Mouse (Mus musculus): ENCODE results near the gene Slc25a29. TPM values are rescaled to one million over a fixed set of nuclear protein-coding genes. Genes with fewer than 3 reads are reported as not detected.
"Not testable (repeated sequence)": the region's sequence is repeated elsewhere in the genome, so short reads cannot be mapped to it uniquely, and the experiment has no call there.

Gene Slc25a29
- polyA plus RNA-seq, 1 experiment from 2014 or later, result 9.7 TPM

GRCm38 (mm10) chr12:108855081-108855480 is 19.4 kb upstream of the Slc25a29 start:
- 90% methylated on average over 10 of the region's 10 CpGs for WGBS

GRCm38 (mm10) chr12:108852822-108853221 is 17.1 kb upstream of the Slc25a29 start:
- 87% methylated on average over 8 of the region's 8 CpGs for WGBS
- Histone ChIP-seq H3K36me3 (0 out of 2 replicates have a peak, but pooled peaks cover 2% of the 10 kb centered on the region), H3K27me3 (no peaks in the 10 kb centered on the region), H3K9ac (no peak overlapping the region), H3K27ac (no peak overlapping the region), H3K4me2 (no peak overlapping the region), H3K4me3 (replicated peaks) (no peak overlapping the region), H3K9me3 (replicated peaks) (no peaks in the 10 kb centered on the region), H3K4me1 (peaks cover 14% of the 10 kb centered on the region)
- ATAC-seq (replicated peaks; ENCODE audit: low FRiP score), result no peak

More at GRCm38 (mm10) chr12:108855081-108855480, 19.4 kb upstream of the Slc25a29 start:
- H3K4me3 ChIP-seq (replicated peaks), result no peak overlapping the region
- no peaks in the 10 kb centered on the region for H3K9me3 ChIP-seq (replicated peaks)
- H3K27me3 ChIP-seq, result no peaks in the 10 kb centered on the region
- ATAC-seq (replicated peaks; ENCODE audit: low FRiP score), result no peak
- H3K4me1 ChIP-seq, result peaks cover 19% of the 10 kb centered on the region
- H3K9ac ChIP-seq, result no peak overlapping the region
- H3K4me2 ChIP-seq, result no peak overlapping the region
- H3K36me3 ChIP-seq, result peaks cover 6% of the 10 kb centered on the region
- H3K27ac ChIP-seq, result no peak overlapping the region

- Histone ChIP-seq H3K4me2 (no peak overlapping the region), H3K9ac (no peak overlapping the region), H3K27me3 (no peaks in the 10 kb centered on the region), H3K4me3 (replicated peaks) (no peak overlapping the region), H3K4me1 (0 out of 2 replicates have a peak, but pooled peaks cover 2% of the 10 kb centered on the region), H3K36me3 (peaks cover 2% of the 10 kb centered on the region; the same call in 1 of the 2 replicates), H3K27ac (no peak overlapping the region), H3K9me3 (replicated peaks) (no peaks in the 10 kb centered on the region)
- no peak for ATAC-seq (replicated peaks; ENCODE audit: low FRiP score)
- WGBS, result 81% methylated on average over 8 of the region's 8 CpGs
Observed at GRCm38 (mm10) chr12:108850886-108851285, 15.2 kb upstream of the Slc25a29 start.

- Histone ChIP-seq H3K4me1 (0 out of 2 replicates have a peak, but pooled peaks cover 2% of the 10 kb centered on the region), H3K9me3 (replicated peaks) (no peaks in the 10 kb centered on the region), H3K4me2 (no peak overlapping the region), H3K36me3 (peaks cover 9% of the 10 kb centered on the region), H3K27ac (no peak overlapping the region), H3K4me3 (replicated peaks) (no peak overlapping the region), H3K9ac (no peak overlapping the region), H3K27me3 (no peaks in the 10 kb centered on the region)
- WGBS, result 38% methylated on average over 8 of the region's 8 CpGs
- ATAC-seq (replicated peaks; ENCODE audit: low FRiP score), result no peak
Observed at GRCm38 (mm10) chr12:108850129-108850528, 14.4 kb upstream of the Slc25a29 start.

GRCm38 (mm10) chr12:108849488-108850022 is 13.9 kb upstream of the Slc25a29 start:
- no peak for ATAC-seq (replicated peaks; ENCODE audit: low FRiP score)
- no peak overlapping the region for H3K9ac ChIP-seq
- H3K4me2 ChIP-seq, result no peak overlapping the region
- H3K4me1 ChIP-seq, result 0 out of 2 replicates have a peak, but pooled peaks cover 2% of the 10 kb centered on the region
- H3K36me3 ChIP-seq, result peaks cover 15% of the 10 kb centered on the region
- H3K9me3 ChIP-seq (replicated peaks), result no peaks in the 10 kb centered on the region
- no peak overlapping the region for H3K27ac ChIP-seq
- no peak overlapping the region for H3K4me3 ChIP-seq (replicated peaks)
- 79% methylated on average over 4 of the region's 4 CpGs for WGBS
- H3K27me3 ChIP-seq, result no peaks in the 10 kb centered on the region

- H3K4me3 ChIP-seq (replicated peaks); H3K9me3 ChIP-seq (replicated peaks); H3K4me2 ChIP-seq; H3K4me1 ChIP-seq; H3K27me3 ChIP-seq; H3K27ac ChIP-seq; ATAC-seq (replicated peaks; ENCODE audit: low FRiP score); H3K9ac ChIP-seq: not testable (repeated sequence)
- 82% methylated on average over 3 of the region's 3 CpGs for WGBS
- peaks cover 28% of the 10 kb centered on the region for H3K36me3 ChIP-seq
Observed at GRCm38 (mm10) chr12:108848033-108848432, 12.3 kb upstream of the Slc25a29 start.

GRCm38 (mm10) chr12:108842663-108843062 is 7.0 kb upstream of the Slc25a29 start:
- peaks cover 61% of the 10 kb centered on the region for H3K36me3 ChIP-seq
- no peak overlapping the region for H3K27ac ChIP-seq
- H3K4me1 ChIP-seq, result peaks cover 13% of the 10 kb centered on the region
- WGBS, result 89% methylated on average over 7 of the region's 7 CpGs
- H3K9ac ChIP-seq, result no peak overlapping the region
- no peak overlapping the region for H3K4me2 ChIP-seq
- no peak overlapping the region for H3K4me3 ChIP-seq (replicated peaks)
- ATAC-seq (replicated peaks; ENCODE audit: low FRiP score), result no peak
- no peaks in the 10 kb centered on the region for H3K27me3 ChIP-seq
- no peaks in the 10 kb centered on the region for H3K9me3 ChIP-seq (replicated peaks)

GRCm38 (mm10) chr12:108841181-108841580 is 5.5 kb upstream of the Slc25a29 start:
- ATAC-seq (replicated peaks; ENCODE audit: low FRiP score), result no peak
- H3K27me3 ChIP-seq, result no peaks in the 10 kb centered on the region
- no peak overlapping the region for H3K4me3 ChIP-seq (replicated peaks)
- no peak overlapping the region for H3K4me2 ChIP-seq
- 82% methylated on average over 6 of the region's 6 CpGs for whole genome bisulfite sequencing
- peaks cover 28% of the 10 kb centered on the region for H3K4me1 ChIP-seq
- H3K9me3 ChIP-seq (replicated peaks), result no peaks in the 10 kb centered on the region
- H3K27ac ChIP-seq, result peak overlapping the region; percentile 68
- peaks cover 61% of the 10 kb centered on the region for H3K36me3 ChIP-seq
- H3K9ac ChIP-seq, result no peak overlapping the region

GRCm38 (mm10) chr12:108836722-108837121 is 1.0 kb upstream of the Slc25a29 start:
- Histone ChIP-seq H3K4me2 (peak overlapping the region; percentile 76), H3K4me3 (replicated peaks) (peak overlapping the region; percentile 65), H3K27ac (peak overlapping the region; percentile 90), H3K4me1 (peaks cover 61% of the 10 kb centered on the region), H3K36me3 (peaks cover 21% of the 10 kb centered on the region), H3K9me3 (replicated peaks) (no peaks in the 10 kb centered on the region), H3K9ac (peak overlapping the region; percentile 68), H3K27me3 (no peaks in the 10 kb centered on the region)
- no peak for ATAC-seq (replicated peaks; ENCODE audit: low FRiP score)
- WGBS, result 42% methylated on average over 7 of the region's 7 CpGs

- no peak; the same call in 1 of the 2 replicates for ATAC-seq (replicated peaks; ENCODE audit: low FRiP score)
- H3K27ac ChIP-seq, result peak overlapping the region; percentile 73
- WGBS, result under 1% methylated on average over 48 of the region's 51 CpGs
- H3K27me3 ChIP-seq, result no peaks in the 10 kb centered on the region
- peak overlapping the region; percentile 59 for H3K9ac ChIP-seq
- peak overlapping the region; percentile 65 for H3K4me3 ChIP-seq (replicated peaks)
- H3K4me1 ChIP-seq, result peaks cover 60% of the 10 kb centered on the region
- H3K36me3 ChIP-seq, result peaks cover 9% of the 10 kb centered on the region; the same call in 1 of the 2 replicates
- peak overlapping the region; percentile 76 for H3K4me2 ChIP-seq
- no peaks in the 10 kb centered on the region for H3K9me3 ChIP-seq (replicated peaks)
Observed at GRCm38 (mm10) chr12:108835208-108835839, 359 bp downstream of the Slc25a29 start.

GRCm38 (mm10) chr12:108834786-108835185 is 897 bp downstream of the Slc25a29 start:
- H3K27me3 ChIP-seq, result no peaks in the 10 kb centered on the region
- WGBS, result 40% methylated on average over 5 of the region's 5 CpGs
- H3K4me1 ChIP-seq, result peaks cover 60% of the 10 kb centered on the region
- H3K4me2 ChIP-seq, result peak overlapping the region; percentile 76
- H3K9me3 ChIP-seq (replicated peaks), result no peaks in the 10 kb centered on the region
- H3K27ac ChIP-seq, result no peak overlapping the region
- H3K36me3 ChIP-seq, result peaks cover 8% of the 10 kb centered on the region; the same call in 1 of the 2 replicates
- H3K4me3 ChIP-seq (replicated peaks), result peak overlapping the region; percentile 65
- no peak for ATAC-seq (replicated peaks; ENCODE audit: low FRiP score)
- H3K9ac ChIP-seq, result 0 out of 2 replicates have a peak overlapping the region, but pooled peaks have one; percentile 59

GRCm38 (mm10) chr12:108834337-108834736 is 1.3 kb downstream of the Slc25a29 start:
- H3K36me3 ChIP-seq, result peaks cover 5% of the 10 kb centered on the region; the same call in 1 of the 2 replicates
- no peak overlapping the region for H3K9ac ChIP-seq
- no peak overlapping the region for H3K27ac ChIP-seq
- H3K27me3 ChIP-seq, result no peaks in the 10 kb centered on the region
- H3K4me2 ChIP-seq, result peak overlapping the region; percentile 76; the same call in 1 of the 2 replicates
- H3K4me3 ChIP-seq (replicated peaks), result peak overlapping the region; percentile 65
- peaks cover 65% of the 10 kb centered on the region for H3K4me1 ChIP-seq
- no peaks in the 10 kb centered on the region for H3K9me3 ChIP-seq (replicated peaks)
- 62% methylated on average over 3 of the region's 3 CpGs for WGBS
- ATAC-seq (replicated peaks; ENCODE audit: low FRiP score), result no peak

Measured in kidney, embryonic 15.5 days (tissue).